Mouse (Mus musculus) kidney, adult 18-20 months (tissue): Measurements from ENCODE around the gene Glrx.
"Not testable (repeated sequence)": the region's sequence is repeated elsewhere in the genome, so short reads cannot be mapped to it uniquely, and the experiment has no call there.

ENCODE experiments used
- DNase-seq: peaks from one replicate; pipeline ENCODE4 v3.0.0; 2021

The Glrx gene

DNA sequence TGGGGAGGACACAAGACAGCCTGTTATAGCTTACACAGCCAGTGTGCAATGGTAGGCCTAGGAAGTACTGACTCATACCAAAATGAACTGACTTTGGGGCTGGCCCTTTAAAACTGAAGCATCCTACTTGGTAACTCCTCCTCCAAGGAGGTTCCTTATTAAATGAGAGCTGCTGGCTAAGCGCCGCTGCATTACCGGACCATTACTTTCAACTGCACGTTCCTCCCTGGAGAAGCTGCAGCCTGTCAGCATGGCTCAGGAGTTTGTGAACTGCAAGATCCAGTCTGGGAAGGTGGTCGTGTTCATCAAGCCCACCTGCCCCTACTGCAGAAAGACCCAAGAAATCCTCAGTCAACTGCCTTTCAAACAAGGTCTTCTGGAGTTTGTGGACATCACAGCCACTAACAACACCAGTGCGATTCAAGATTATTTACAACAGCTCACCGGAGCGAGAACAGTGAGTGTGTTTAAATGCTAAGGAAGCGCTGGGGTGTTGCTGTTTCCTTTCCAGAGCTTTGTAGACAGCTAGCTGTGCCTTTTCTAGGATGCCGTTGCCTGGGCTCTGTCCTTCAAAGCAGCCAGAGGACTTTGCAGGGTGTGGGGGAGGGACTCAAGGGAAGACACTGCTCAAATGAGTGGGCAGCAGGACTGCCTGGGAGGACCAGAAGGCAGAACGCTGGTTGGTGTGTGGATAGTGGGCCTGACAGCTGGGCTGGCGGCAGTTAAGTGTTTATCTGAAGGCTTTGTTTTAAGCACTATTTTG, at the start of gene Glrx:
Gene Glrx, plus strand, starts transcription at position 150 of the 763 bp plus-strand sequence.
- DNase-seq = peak; percentile 89

DNA sequence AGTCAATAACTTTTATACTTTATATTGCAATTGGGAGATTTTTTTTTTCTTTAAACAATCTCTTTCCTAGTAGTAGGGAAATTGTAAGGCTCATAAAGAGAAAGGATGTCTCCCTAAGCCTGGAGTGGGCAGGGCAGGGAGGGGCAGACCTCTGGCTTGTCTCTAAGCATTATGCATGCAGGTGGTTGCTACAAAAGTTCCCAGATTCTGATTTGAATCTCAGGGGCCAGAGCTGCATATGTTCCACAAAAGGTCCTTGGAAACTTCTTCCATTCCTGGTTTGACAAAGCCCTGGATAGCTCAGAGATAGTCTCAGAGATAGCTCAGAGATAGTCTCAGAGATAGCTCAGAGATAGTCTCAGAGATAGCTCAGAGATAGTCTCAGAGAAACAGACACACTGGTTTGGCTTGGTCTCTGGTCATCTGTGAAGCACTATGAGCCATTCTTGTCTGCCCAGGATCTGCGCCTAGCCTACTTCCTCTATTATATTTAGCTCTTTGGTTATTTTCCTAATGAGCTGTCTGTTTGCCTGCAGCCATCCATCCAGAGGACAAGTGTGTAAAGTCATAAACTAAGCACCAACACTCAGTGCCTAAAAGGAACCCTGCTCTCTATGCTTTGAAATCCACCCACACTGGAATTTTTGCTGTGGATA, 49.0 kb upstream of the Glrx start:
- no peak for DNase-seq

DNA sequence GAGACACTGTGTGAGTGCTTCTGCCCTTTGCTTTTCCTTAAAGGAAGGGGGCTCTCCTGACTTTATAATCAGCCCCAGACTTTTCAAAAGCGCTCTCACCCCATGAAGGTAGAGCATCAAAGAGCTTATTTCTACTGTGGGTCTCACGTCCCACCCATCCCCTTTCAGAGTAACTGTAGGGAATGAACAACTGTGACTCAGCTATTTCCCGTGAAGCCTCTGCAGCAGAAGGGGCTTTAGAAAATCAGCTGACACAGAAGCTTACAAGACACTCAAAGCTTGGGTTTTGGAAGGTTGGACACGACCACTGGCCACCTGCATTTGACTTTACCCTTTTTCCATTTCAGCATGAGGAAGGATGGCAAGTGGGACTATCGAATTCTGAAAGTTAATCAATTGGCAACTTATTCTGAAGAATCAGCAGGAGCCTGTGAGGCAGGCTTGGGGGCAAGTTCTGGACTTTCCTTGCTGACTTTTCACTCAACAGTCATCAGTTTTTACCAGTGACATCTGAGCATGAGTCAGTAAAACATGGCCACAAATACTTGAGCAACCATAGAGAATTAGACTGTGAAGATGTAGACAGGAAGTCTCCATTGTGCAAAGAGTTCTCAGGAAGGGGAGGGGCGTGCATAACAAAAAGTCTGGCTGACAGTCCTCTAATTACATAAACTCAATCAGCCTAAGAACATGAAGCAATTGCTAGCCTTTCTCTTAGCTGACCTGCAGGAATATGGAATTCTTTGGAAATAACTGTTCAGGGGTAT, 45.6 kb upstream of the Glrx start:
- DNase-seq = no peak

DNA sequence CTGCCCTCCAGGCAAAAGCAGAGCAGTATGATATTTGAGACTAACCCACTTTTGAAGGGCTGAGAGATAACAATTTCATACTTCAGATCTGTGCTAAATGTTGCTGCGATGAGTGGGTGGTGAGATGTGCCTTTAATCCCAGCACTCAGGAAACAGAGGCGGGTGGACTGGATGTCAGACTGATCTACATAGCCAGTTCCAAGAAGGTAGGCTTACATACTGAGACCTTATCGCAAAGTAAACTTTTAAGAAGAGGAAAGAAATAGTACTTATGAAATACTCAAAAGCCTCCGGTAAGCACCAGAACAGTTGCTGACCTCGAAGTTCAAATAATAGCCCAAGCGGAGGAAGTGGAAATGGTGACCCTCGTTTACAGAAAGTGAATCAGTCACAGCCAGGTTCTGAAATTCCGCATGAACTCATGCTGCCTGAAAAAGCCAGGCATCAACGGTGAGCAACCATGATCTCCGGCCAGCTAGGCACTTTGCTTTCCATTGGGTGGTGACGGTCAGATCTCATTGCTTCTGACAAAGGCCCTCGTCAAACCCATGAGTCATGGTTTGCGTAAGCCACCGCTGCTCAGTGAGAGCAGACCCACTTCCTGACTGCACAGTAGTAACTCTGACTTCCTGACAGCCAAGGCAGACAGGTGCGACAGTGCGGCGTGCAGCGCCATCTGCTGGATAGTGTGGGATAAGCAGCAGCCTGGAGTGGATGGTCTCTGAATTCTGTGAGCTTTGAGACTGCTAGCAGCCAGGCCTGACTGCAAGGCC, 42.1 kb upstream of the Glrx start:
- DNase-seq = peak; percentile 95

DNA sequence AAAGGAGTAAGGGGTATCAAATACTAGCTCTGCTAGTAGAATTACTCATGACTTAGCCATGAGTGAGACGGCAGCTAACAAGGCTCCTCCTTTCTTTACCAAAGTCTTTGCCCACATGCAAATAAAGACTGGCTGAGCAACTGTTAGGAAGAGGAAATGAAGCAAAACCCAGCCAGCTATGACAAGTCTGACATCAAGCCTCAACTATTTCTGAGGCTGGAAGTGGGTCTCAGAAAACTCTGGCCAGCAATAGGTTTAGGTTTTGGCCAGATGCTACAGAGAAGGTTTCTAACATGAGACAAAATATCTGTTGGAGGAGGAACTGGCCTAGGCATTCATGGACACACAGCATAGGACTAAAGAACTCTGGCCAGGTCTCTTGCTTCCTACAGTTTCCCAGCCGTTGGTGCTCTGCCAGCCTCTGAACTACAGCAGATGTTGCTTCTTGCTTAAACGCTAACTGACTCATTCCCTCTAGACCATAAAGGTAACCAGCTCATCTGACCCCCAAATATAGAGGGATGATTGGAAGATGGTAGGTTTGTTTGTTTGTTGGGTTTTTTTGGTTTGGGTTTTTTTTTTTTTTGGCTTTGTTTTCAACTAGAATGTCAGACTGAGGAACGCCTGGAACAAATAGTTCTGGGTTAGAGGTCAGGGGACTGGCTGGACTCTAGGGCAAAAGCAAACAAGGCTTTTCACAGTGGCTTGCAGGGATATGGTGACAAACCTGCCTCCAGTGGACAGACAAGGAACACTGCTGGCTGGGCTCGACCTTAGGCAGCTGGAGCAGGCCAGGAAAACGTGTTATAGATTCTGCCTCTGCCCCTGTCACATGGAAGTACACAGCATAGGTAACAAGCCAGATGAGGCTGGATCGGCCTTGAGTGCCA, 41.0 kb upstream of the Glrx start:
- peak; percentile 52 for DNase-seq

DNA sequence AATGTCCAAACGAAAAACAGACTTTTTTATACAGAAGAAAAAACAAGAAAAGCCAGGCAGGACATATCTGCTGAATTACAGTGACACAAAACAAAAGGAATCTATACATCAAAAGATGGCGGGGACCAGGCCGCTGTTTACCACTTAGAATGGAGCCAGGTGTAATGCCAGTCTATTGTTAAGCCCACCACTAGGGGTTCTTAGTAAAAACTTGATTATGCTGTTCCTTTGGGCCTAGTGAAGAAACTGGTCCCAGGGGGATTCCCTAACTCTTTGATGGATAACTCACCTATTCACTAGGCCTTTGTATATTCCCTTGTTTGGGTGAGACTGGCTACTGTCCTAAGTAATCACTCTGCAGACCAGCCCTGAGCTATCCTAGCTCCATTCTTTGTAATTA, 40.2 kb upstream of the Glrx start:
- DNase-seq = no peak

DNA sequence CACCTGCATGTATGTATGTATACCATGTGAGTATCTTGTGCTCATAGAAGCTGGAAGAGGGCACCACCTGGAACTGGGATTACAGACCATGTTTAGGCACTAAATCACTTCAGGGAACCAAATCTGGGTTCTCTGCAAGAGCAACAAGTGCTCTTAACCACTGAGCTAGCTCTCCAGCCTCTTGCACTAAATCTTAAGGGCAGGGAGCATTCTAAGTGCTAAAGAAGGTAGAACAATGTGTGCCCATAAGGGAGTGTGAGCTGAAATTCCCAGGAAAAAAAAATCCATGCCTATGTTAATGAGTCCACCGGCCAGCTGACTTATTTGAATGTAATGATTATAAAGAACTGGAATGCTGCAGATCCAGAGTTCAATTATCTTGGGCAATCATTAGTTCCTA, 31.7 kb upstream of the Glrx start:
- no peak for DNase-seq

DNA sequence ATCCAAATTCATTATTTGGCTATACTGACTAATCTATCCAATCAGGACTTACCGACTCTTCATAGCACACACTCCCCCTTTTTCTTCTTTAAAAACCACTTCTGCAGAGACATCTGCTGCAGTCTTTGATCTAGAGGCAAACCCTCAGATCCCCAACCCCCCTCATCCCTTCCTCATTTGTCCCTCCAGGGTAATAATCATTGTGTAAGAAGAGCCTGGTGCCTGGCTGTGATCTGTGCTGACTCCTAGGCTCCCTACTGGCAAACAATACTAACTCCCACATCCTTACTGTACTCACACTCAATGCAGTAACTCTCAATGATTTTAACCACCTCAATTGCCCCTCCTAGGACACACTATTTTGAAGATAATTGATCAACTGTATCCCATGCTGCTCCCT, 29.7 kb upstream of the Glrx start:
- DNase-seq = no peak

DNA sequence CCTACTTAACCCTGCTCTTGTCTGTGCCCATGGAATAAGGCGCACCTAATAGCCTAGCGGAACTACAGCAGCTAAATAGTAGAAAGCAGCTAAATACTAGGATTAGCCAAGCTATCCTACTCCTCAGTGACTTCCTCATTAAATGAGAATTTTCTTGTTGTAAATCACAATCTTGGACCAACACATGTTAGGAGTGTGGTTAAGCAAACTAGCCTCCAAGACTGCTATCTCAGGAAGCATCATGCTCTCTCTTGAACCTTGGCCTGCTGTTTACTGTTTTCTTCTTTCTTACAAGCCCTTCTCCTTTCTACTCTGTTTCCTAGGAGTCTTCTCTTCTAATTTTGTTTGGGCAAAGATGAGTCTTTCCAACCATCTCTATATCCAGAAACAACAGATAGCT, 22.5 kb upstream of the Glrx start:
- no peak for DNase-seq

DNA sequence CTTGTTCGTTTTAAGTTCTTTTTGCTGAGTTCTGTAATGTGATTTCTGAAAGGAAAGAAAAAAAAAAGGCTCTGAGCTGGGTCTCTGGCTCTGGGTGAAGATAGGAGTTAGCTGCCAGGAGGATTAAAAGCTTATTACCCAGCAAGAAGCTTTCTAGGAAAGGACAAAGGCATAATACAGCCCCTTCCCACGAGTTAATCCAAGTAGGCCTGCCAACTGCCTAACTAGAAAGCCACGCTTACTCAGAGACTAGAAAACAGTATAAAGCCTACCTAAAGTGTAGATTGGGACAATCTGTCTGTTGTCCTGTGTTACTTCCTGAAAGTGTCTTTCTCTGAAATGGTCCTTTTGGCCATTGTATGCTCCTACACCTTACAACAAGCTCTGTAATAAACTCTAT, 21.2 kb upstream of the Glrx start:
- no peak for DNase-seq

DNA sequence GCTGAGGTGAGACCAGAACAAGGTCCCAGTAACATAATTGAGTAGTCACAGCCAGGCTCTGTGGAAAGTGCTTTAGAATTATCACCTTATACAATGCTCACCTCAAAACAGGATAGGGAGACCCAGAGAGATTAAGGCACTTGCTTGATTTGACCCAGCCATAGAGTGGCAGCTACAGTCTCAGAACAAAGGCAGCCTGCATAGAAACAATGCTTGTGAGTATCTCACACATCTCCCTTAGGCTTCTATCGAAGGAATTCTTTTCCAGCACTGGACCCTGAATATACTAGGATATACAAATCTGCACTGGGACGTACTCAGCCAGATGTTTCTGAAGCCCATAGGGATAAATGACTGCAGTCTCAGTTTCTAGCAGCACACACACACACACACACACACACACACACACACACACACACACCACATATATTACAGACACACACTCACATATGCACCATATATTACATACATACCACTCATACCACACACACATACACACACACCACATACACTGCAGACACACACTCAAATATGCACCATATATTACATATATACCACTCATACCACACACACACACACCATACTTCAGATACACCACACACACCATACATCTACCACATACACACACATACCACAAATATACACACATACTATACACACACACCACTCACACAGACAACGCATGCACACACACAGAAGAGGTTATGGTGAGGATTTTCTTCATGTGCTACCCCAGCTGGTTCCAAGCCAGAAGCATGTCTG, 20.5 kb upstream of the Glrx start:
- no peak for DNase-seq

DNA sequence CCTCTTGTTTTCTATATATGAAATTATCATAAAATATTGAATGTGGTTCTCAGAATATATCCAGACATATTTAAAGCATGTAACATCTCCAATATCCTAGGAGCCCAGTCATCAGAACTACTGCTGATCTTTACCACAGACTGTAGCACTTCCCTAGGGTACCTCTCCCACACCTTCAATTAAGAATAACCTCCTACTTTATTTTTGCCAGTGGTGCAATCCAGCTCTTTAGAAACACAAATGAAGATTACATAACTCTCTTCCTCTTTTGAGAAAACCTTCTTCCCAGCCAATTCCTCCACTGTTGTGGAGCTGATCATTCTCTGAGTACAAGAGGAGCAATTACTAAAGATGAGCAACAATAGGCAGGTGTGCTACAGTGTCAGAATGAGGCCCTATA, 19.8 kb upstream of the Glrx start:
- no peak for DNase-seq

DNA sequence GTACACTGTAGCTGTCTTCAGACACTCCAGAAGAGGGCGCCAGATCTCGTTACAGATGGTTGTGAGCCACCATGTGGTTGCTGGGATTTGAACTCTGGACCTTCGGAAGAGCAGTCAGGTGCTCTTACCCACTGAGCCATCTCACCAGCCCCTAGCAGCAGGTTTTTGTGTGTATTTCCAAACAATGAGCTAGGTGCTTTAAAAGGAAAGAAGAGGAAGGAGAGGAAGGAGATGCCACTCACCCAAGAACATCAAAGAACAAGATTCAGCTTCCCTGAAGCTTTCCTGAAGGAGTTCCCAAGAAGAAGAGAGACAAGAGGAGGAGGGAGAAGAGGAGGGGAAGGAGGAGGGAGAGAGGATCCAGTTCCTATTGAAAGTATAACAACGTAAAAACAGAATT, 17.3 kb upstream of the Glrx start:
- DNase-seq = not testable (repeated sequence)

DNA sequence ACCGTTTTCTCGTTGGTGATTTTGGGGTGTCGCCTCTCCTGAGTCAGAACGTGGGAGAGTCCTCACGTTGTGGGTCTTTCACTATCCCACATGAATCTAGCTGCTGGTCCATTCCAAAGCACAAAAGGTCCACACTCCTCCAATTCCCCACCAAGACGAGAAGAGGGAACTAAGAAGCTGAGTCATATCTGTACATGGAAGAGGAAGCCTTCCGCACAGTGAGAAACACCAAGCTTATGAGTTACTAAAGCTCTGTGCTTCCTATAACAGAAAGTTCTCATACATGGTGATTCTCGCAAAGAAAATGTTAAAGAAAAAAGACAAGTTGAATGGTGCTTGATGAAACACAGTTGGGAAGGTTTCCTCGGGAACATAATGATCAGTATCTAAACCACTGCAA, 16.5 kb upstream of the Glrx start:
- no peak for DNase-seq

DNA sequence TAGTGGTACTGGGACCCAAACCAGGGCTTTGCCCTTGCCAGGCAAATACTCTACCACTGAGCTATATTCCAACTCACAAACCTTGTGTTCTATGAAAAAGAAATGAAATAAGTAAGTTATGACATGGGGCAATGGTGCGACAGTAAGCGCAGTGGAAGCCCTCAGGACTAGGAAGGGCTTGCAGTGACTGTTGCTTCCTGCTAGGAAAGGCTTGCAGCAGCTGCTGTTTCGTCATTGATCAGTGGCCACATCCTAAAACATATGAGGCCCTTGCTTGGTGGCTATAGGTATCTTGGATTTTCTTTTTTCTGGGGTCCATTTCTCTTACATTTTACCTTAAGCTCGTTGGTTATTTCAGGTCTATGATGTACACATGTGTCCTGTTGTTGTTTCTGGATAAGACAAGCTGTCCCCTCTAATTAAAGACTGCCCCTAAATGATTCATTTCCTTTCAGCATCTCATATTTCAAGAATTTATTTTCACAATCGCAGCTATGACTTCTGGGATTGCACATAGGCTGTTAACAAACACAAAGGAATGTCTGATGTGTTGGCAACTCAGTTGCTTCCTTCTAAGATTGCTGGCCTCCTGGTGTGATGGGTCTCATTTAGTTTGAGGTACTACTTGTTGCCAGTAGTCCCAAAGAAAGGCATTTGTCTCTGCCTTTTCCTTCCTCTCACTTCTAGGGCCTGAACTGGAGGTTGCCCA, 14.9 kb upstream of the Glrx start:
- no peak for DNase-seq

DNA sequence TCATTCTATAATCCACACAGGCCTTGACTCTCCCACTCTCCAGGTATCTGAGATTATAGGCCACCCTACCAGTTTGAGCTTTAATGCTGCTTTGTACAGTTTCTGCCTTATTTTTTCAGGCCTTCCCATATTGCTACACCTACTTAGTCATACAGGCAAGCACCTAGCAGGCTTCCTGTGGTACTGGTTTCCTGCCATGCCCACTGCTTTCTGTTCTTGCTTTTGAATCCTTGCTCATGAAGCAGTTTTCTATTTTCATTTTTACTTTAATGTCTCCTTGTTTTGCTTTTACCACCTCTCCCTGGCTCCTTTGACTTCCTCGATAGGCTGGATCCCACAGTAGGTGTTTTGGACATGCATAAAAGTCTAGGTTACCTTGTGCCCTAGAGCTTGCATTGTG, 14.3 kb upstream of the Glrx start:
- DNase-seq = no peak

DNA sequence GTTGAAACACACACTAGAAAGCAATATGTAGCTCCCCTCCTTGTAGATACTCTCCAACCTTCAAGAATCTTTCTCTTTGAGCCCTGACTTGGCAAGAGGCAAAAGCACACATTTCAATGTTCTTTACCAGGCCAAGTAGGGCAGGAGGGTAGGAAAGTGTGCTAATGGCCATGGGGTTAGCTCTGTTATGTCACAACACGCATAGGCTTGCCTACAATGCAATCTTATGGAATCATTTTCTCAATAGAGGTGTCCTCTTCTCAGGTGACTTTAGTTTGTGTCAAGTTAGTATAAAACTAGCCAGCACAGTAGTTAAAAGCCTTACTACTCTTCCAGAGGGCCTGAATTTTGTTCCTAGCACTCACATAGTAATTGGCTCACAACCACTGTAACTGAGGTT, 9.0 kb upstream of the Glrx start:
- no peak for DNase-seq

DNA sequence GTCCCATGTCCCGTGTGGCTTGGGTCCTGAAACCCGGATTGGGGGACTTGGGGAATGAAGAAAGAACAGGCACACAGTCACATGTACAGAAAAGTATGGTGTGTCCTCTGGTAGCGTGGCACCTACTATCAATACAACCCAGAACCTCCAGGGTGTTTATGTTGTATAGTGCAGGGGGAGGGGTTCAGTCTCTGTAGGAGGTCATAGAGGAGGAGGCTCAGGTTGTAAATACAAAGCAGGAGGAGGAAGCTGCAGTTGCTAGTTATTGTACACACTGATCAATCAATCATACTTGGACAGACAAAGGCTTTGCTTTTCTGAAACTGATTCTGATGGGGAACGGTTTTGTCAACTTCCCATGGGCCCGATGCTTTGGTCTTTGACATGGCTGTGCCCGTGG, 8.0 kb upstream of the Glrx start:
- no peak for DNase-seq

DNA sequence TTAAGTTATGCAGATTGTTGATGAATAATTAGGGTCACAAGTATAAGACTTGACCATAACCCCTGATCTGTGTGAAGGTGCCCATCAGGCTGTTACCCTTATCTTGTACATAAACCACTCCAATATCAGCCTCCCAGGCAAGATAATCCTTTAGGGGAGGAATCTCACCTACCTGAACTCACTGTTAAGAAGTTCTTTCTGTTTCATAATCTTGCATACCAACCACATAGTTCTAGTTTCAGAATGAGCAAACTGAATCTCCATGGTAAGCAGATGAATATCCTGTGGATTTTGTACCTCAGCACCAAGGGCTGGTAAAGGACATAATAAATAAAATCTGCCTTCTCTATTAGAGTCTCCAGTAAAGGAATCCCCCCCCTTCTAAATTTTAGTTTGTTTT, 7.0 kb upstream of the Glrx start:
- no peak for DNase-seq

DNA sequence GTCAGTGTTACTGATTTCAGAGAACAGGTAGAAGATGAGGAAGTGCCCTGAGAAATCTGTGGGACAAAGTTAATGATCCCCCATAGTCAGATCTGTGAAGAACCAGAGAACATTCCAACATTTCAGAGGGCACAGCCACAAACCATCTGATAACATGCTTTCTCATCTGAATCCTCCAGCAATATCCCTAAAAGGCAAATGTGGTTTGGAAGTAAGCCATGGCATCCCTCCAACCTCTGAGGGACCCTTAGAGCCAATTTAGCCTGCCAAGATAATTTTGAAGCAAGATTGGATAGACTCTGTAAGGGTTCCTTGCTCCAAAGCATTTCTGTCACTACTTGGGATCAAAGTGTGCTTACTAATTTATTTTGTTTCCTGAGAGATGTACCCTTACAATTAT, 6.2 kb upstream of the Glrx start:
- DNase-seq = peak; percentile 12

DNA sequence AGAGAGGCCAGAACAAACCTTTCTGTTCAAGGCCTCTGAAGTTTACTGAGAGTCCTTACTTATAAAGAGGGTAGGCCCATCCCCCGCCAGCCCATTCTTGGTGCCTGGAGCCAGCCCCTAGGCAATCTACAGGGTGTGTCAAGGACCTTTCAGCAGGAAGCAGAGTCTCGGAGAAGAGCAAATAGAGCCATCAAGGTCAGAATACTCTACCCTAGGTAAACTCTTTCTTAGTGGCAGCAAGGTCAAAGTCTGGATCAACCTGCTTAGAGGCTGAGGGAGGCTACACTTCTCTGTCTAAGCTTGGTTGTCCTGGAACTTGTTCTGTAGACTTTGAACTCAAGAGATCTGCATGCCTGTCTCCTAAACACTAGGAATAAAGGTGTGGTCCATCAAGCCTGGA, 4.2 kb upstream of the Glrx start:
- DNase-seq = no peak
